Mouse (Mus musculus): ENCODE results near the gene Krt2. TPM values are rescaled to one million over a fixed set of nuclear protein-coding genes. Genes with fewer than 3 reads are reported as not detected.
A peak's percentile ranks its signal among the peaks of the same experiment; 100 is the strongest.

Gene Krt2
- polyA plus RNA-seq, 1 experiment from 2014 or later, result not detected

GRCm38 (mm10) chr15:101855732-101856131 is 37.8 kb upstream of the Krt2 start:
- 43% methylated on average over 3 of the region's 3 CpGs for WGBS
- Histone ChIP-seq H3K27me3 (replicated peaks; ENCODE audit: control insufficient read depth, insufficient read depth, low read length) (peaks cover 8% of the 10 kb centered on the region), H3K27ac (ENCODE audit: low read depth, low read length) (no peak overlapping the region), H3K9me3 (ENCODE audit: control insufficient read depth) (no peaks in the 10 kb centered on the region), H3K4me2 (replicated peaks; ENCODE audit: low read depth) (no peak overlapping the region), H3K4me1 (replicated peaks; ENCODE audit: control insufficient read depth, insufficient read depth, low read length) (no peaks in the 10 kb centered on the region), H3K9ac (ENCODE audit: low read depth, low read length) (no peak overlapping the region), H3K4me3 (ENCODE audit: low read depth, low read length) (no peak overlapping the region), H3K36me3 (ENCODE audit: control insufficient read depth, insufficient read depth) (no peaks in the 10 kb centered on the region)
- TF ChIP-seq CTCF (IDR thresholded peaks at IDR 0.05; ENCODE audit: low read depth), result no peak
- no peak for ATAC-seq

GRCm38 (mm10) chr15:101854294-101854693 is 36.3 kb upstream of the Krt2 start:
- Histone ChIP-seq H3K4me3 (ENCODE audit: low read depth, low read length) (no peak overlapping the region), H3K9ac (ENCODE audit: low read depth, low read length) (no peak overlapping the region), H3K4me1 (replicated peaks; ENCODE audit: control insufficient read depth, insufficient read depth, low read length) (no peaks in the 10 kb centered on the region), H3K27ac (ENCODE audit: low read depth, low read length) (no peak overlapping the region), H3K9me3 (ENCODE audit: control insufficient read depth) (no peaks in the 10 kb centered on the region), H3K4me2 (replicated peaks; ENCODE audit: low read depth) (no peak overlapping the region), H3K27me3 (replicated peaks; ENCODE audit: control insufficient read depth, insufficient read depth, low read length) (peaks cover 4% of the 10 kb centered on the region; the same call in 1 of the 2 replicates), H3K36me3 (ENCODE audit: control insufficient read depth, insufficient read depth) (no peaks in the 10 kb centered on the region)
- no peak for ATAC-seq
- no peak for TF ChIP-seq CTCF (IDR thresholded peaks at IDR 0.05; ENCODE audit: low read depth)
- 21% methylated on average over 5 of the region's 5 CpGs for WGBS

GRCm38 (mm10) chr15:101852571-101852970 is 34.6 kb upstream of the Krt2 start:
- Histone ChIP-seq H3K36me3 (ENCODE audit: control insufficient read depth, insufficient read depth) (no peaks in the 10 kb centered on the region), H3K9me3 (ENCODE audit: control insufficient read depth) (no peaks in the 10 kb centered on the region), H3K4me3 (ENCODE audit: low read depth, low read length) (no peak overlapping the region), H3K27me3 (replicated peaks; ENCODE audit: control insufficient read depth, insufficient read depth, low read length) (0 out of 2 replicates have a peak, but pooled peaks cover 2% of the 10 kb centered on the region), H3K9ac (ENCODE audit: low read depth, low read length) (no peak overlapping the region), H3K4me2 (replicated peaks; ENCODE audit: low read depth) (no peak overlapping the region), H3K4me1 (replicated peaks; ENCODE audit: control insufficient read depth, insufficient read depth, low read length) (no peaks in the 10 kb centered on the region), H3K27ac (ENCODE audit: low read depth, low read length) (no peak overlapping the region)
- ATAC-seq, result no peak
- 32% methylated on average over 5 of the region's 5 CpGs for WGBS
- TF ChIP-seq CTCF (IDR thresholded peaks at IDR 0.05; ENCODE audit: low read depth), result no peak

- ATAC-seq, result no peak
- TF ChIP-seq CTCF (IDR thresholded peaks at IDR 0.05; ENCODE audit: low read depth), result no peak
- H3K27me3 ChIP-seq (replicated peaks; ENCODE audit: control insufficient read depth, insufficient read depth, low read length), result peaks cover 7% of the 10 kb centered on the region; the same call in 1 of the 2 replicates
- H3K4me2 ChIP-seq (replicated peaks; ENCODE audit: low read depth), result no peak within 1 kb of the TSS
- H3K4me3 ChIP-seq (ENCODE audit: low read depth, low read length), result no peak within 1 kb of the TSS
- H3K4me1 ChIP-seq (replicated peaks; ENCODE audit: control insufficient read depth, insufficient read depth, low read length), result no peaks in the 10 kb centered on the region
- H3K36me3 ChIP-seq (ENCODE audit: control insufficient read depth, insufficient read depth), result no peaks in the 10 kb centered on the region
- no peaks in the 10 kb centered on the region for H3K9me3 ChIP-seq (ENCODE audit: control insufficient read depth)
- no peak within 1 kb of the TSS for H3K9ac ChIP-seq (ENCODE audit: low read depth, low read length)
- 50% methylated on average over 6 of the region's 6 CpGs for WGBS
- no peak within 1 kb of the TSS for H3K27ac ChIP-seq (ENCODE audit: low read depth, low read length)
These were observed 32.7 kb upstream of the Krt2 start, which contains the start of gene Krt1 for GRCm38 (mm10) chr15:101850694-101851093. Gene Krt1 (minus strand): TSS chr15:101850794.

- Histone ChIP-seq H3K4me1 (replicated peaks; ENCODE audit: control insufficient read depth, insufficient read depth, low read length) (no peaks in the 10 kb centered on the region), H3K36me3 (ENCODE audit: control insufficient read depth, insufficient read depth) (no peaks in the 10 kb centered on the region), H3K27me3 (replicated peaks; ENCODE audit: control insufficient read depth, insufficient read depth, low read length) (peaks cover 13% of the 10 kb centered on the region; the same call in 1 of the 2 replicates), H3K27ac (ENCODE audit: low read depth, low read length) (no peak overlapping the region), H3K4me3 (ENCODE audit: low read depth, low read length) (peak overlapping the region; percentile 41), H3K9me3 (ENCODE audit: control insufficient read depth) (no peaks in the 10 kb centered on the region), H3K9ac (ENCODE audit: low read depth, low read length) (no peak overlapping the region; the same call in 1 of the 2 replicates), H3K4me2 (replicated peaks; ENCODE audit: low read depth) (peak overlapping the region; percentile 79)
- no peak for TF ChIP-seq CTCF (IDR thresholded peaks at IDR 0.05; ENCODE audit: low read depth)
- no peak for ATAC-seq
- 1% methylated on average over 31 of the region's 37 CpGs for WGBS
These were observed 28.0 kb upstream of the Krt2 start for GRCm38 (mm10) chr15:101845971-101846403.

GRCm38 (mm10) chr15:101843192-101843591 is 25.2 kb upstream of the Krt2 start:
- Histone ChIP-seq H3K9me3 (ENCODE audit: control insufficient read depth) (no peaks in the 10 kb centered on the region), H3K4me2 (replicated peaks; ENCODE audit: low read depth) (no peak overlapping the region), H3K27ac (ENCODE audit: low read depth, low read length) (no peak overlapping the region), H3K4me3 (ENCODE audit: low read depth, low read length) (no peak overlapping the region), H3K9ac (ENCODE audit: low read depth, low read length) (no peak overlapping the region), H3K27me3 (replicated peaks; ENCODE audit: control insufficient read depth, insufficient read depth, low read length) (peaks cover 18% of the 10 kb centered on the region; the same call in 1 of the 2 replicates), H3K4me1 (replicated peaks; ENCODE audit: control insufficient read depth, insufficient read depth, low read length) (no peaks in the 10 kb centered on the region), H3K36me3 (ENCODE audit: control insufficient read depth, insufficient read depth) (no peaks in the 10 kb centered on the region)
- 42% methylated on average over 9 of the region's 9 CpGs for whole genome bisulfite sequencing
- no peak for TF ChIP-seq CTCF (IDR thresholded peaks at IDR 0.05; ENCODE audit: low read depth)
- no peak for ATAC-seq
